Mouse (Mus musculus) hindbrain, postnatal 0 days (tissue): ENCODE measurements around the gene 0610010K14Rik. TPM values are rescaled to one million over a fixed set of nuclear protein-coding genes. Genes with fewer than 3 reads are reported as not detected.
A peak's percentile ranks its signal among the peaks of the same experiment; 100 is the strongest.

ENCODE experiments used
- ATAC-seq: fragments of 200-750 bp; cut with Nextera tagmentation; 2 replicates; pipeline ENCODE4 v1.8.0; 2017; ENCODE audit warnings: mild to moderate bottlenecking, moderate TSS enrichment, moderate library complexity
- DNase-seq: peaks from one replicate; pipeline ENCODE4 v3.0.0-alpha.2; 2015; ENCODE audit warnings: low spot score
- H3K27ac ChIP-seq: fragments of 300-500 bp; sonication (generic); 2 replicates; pipeline ENCODE4 v1.5.1; 2014; ENCODE audit warnings: mild to moderate bottlenecking
- H3K27me3 ChIP-seq: fragments of 300-500 bp; sonication (generic); 2 replicates; pipeline ENCODE4 v1.6.1; 2014; ENCODE audit warnings: low read length, mixed read lengths; ENCODE audit not compliant: insufficient read depth
- H3K36me3 ChIP-seq: fragments of 300-500 bp; sonication (generic); 2 replicates; pipeline ENCODE4 v1.6.1; 2014; ENCODE audit warnings: low read length, mixed read lengths; ENCODE audit not compliant: insufficient read depth
- H3K4me1 ChIP-seq: fragments of 300-500 bp; sonication (generic); 2 replicates; pipeline ENCODE4 v1.6.1; 2014; ENCODE audit warnings: antibody characterized with exemption, low read length, mixed read lengths; ENCODE audit not compliant: insufficient read depth
- H3K4me2 ChIP-seq: fragments of 300-500 bp; sonication (generic); 2 replicates; pipeline ENCODE4 v1.6.1; 2014; ENCODE audit warnings: low read depth, mild to moderate bottlenecking, low read length, moderate library complexity, mixed read lengths
- H3K4me3 ChIP-seq: fragments of 300-500 bp; sonication (generic); 2 replicates; pipeline ENCODE4 v1.5.1; 2014; ENCODE audit warnings: low read length
- H3K9ac ChIP-seq: fragments of 300-500 bp; sonication (generic); replicated peaks from 2 replicates; pipeline ENCODE4 v1.6.1; 2014; ENCODE audit warnings: mild to moderate bottlenecking, low read length, moderate library complexity, mixed read lengths
- H3K9me3 ChIP-seq: fragments of 300-500 bp; sonication (generic); 2 replicates; pipeline ENCODE4 v1.6.1; 2016; ENCODE audit warnings: low read length, mixed read lengths
- CTCF ChIP-seq: IDR thresholded peaks from 2 replicates; pipeline ENCODE4 v1.5.1; 2016; ENCODE audit warnings: antibody characterized with exemption, control low read depth, low read depth
- WGBS: fragments of 180-500 bp; shearing (Covaris S2); extraction: QIAGEN DNeasy Blood & Tissue Kit; methylation state at CpG from one replicate; pipeline ENCODE4 v1.1.7; 2014; 5-methylcytosine and 5-hydroxymethylcytosine counted together
- polyA plus RNA-seq: library from polyadenylated mRNA; unstranded; fragments of >200 nt; fragmentation: Nextera tagmentation; extraction: Ambion mirVana; gene quantifications from 2 replicates; pipeline ENCODE4 v1.2.1, GENCODE M21; 2015
- total RNA-seq: library from RNA; depleted of rRNA; stranded (reverse); fragments of >200 nt; gene quantifications from 2 replicates; pipeline ENCODE4 v1.2.3, GENCODE M21; 2014

Gene 0610010K14Rik
- total and polyA plus RNA-seq, 2 experiments from 2014 or later, result 61.6 to 172 TPM

DNA sequence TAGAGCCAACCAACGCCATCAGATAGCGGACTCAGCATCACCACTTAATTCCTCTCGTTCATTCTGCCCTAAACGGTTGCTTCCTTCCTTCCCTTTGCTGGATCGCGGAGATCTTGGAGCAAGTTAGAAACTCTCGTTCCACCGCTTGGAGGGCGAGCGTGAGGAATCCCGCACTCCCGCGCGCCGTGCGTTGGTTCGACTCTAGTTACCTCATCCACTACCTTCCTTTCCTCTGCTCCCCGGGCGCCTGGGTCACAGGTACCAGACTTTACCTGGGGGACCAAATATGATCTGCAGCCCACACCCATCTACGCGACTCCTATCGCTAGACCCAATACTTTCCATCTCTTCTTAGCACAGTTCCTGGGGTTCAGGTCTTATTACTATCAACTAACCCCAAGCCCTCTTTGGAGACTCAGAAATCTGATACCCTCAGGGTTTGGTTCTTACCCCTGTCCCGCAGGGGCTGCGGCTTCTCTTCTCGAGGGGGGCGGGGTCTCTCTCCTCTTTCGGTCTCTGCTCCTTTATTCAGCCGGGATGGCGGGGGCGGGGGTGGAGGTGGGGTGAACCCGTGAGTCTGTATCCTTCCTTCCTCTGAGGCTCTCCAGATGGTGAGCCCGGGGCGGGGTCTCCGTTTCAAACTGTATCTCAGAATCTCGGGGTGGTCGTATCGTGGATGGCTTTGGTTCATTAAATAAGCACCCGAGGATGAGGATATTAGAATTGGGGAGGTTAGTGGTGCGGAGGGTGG is 8.3 kb downstream of the 0610010K14Rik start, which contains the start of gene Bcl6b:
Gene Bcl6b (minus strand): TSS at position 539 of the 751 bp plus-strand sequence.
- ATAC-seq (no peak), DNase-seq (peak; percentile 2)
- Histone ChIP-seq H3K27ac (peak within 1 kb of the TSS; percentile 51; the same call in 1 of the 2 replicates), H3K4me3 (peak within 1 kb of the TSS; percentile 30), H3K9me3 (no peaks in the 10 kb centered on the region), H3K36me3 (0 out of 2 replicates have a peak, but pooled peaks cover under 1% of the 10 kb centered on the region), H3K4me1 (peaks cover 12% of the 10 kb centered on the region), H3K27me3 (0 out of 2 replicates have a peak, but pooled peaks cover 6% of the 10 kb centered on the region), H3K4me2 (peak within 1 kb of the TSS; percentile 55), H3K9ac (peak within 1 kb of the TSS; percentile 24; the same call in 1 of the 2 replicates)
- TF ChIP-seq CTCF, result no peak
- WGBS, result 1% methylated on average over 39 of the region's 39 CpGs

DNA sequence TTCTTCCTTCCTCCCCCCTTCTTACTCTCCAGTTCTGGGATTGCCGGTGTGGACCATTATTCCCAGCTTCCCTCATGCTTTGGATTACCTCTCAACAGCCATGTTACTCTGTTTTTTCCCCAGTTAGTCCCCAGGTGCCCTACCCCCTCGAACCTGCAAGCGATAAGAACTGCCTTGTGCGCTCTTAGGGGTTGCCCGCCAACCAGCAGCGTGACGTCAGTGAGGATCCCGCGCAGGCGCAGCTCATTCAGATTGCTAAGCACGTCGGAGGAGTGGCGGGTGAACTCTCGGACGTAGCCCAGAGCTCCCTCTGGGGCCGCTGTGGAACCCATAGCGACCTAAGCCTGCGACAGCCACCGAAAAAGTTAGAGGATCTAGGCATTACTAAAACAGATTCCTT is 8.9 kb downstream of the 0610010K14Rik start:
- H3K4me3 ChIP-seq, result peak overlapping the region; percentile 30
- H3K27me3 ChIP-seq, result 0 out of 2 replicates have a peak, but pooled peaks cover 6% of the 10 kb centered on the region
- H3K4me2 ChIP-seq, result peak overlapping the region; percentile 55
- WGBS, result under 1% methylated on average over 19 of the region's 19 CpGs
- peak overlapping the region; percentile 51; the same call in 1 of the 2 replicates for H3K27ac ChIP-seq
- peak; percentile 14 for TF ChIP-seq CTCF
- H3K4me1 ChIP-seq, result peaks cover 12% of the 10 kb centered on the region
- DNase-seq, result peak; percentile 87
- ATAC-seq, result peak; percentile 51; the same call in 1 of the 2 replicates
- no peaks in the 10 kb centered on the region for H3K9me3 ChIP-seq
- H3K9ac ChIP-seq, result peak overlapping the region; percentile 24; the same call in 1 of the 2 replicates
- H3K36me3 ChIP-seq, result no peaks in the 10 kb centered on the region

DNA sequence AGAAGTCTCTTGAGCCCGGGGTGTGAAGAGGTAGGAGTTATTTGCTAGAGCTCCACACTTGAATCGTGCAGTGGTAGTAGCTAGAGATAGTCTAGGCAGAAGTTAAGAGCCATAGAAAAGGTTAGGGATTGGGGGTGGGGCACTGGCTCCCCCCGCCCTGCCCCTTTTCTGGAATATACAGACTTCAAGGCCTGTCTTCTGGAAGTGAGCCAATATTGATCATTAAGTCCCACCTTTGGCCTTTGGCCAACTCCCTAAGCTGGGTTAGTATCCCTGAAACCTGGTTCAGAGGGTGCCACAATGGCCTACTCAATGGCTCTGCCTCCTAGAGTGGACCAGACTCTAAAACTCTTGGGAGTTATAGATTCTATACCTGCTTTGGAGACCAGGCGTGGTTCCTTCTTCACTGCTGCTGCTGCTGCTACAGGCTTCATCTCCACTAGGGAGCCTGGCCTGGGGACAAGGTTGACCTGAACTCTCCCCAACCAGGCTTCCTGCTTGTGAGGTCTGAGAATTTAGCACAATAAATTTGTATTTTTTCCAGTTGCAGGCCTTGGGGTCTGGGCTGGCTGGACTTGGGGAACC is 10.0 kb downstream of the 0610010K14Rik start:
- Histone ChIP-seq H3K9ac (no peak overlapping the region), H3K4me2 (no peak overlapping the region), H3K27ac (no peak overlapping the region), H3K4me1 (peaks cover 12% of the 10 kb centered on the region), H3K4me3 (no peak overlapping the region), H3K27me3 (0 out of 2 replicates have a peak, but pooled peaks cover 6% of the 10 kb centered on the region), H3K36me3 (no peaks in the 10 kb centered on the region), H3K9me3 (no peaks in the 10 kb centered on the region)
- no peak for DNase-seq
- no peak for TF ChIP-seq CTCF
- 87% methylated on average over 4 of the region's 4 CpGs for WGBS
- no peak for ATAC-seq

DNA sequence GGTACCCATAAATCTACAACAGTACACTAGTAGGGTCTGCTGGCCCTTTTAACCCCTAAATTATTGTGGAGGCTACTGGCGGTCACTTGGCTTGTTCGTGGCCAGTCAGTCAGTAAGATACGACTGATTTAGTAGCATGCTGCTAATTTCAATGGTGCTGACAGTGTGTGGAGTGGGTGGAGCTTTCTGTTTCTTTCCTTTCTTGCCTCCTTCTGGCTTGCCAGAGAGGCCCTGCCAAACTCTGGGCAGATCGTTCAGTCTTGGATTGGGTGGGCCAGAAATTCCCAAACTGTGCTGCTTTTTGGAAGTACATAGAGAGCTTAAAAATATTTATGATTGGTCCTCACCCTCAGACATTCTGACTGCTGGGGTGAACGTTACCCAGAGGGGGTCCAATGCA is 10.6 kb downstream of the 0610010K14Rik start:
- H3K27ac ChIP-seq, result no peak overlapping the region
- 0 out of 2 replicates have a peak overlapping the region, but pooled peaks have one; percentile 39 for H3K9ac ChIP-seq
- no peak for TF ChIP-seq CTCF
- 32% methylated on average over 5 of the region's 5 CpGs for WGBS
- H3K4me2 ChIP-seq, result peak overlapping the region; percentile 57
- peaks cover 16% of the 10 kb centered on the region for H3K4me1 ChIP-seq
- H3K9me3 ChIP-seq, result no peaks in the 10 kb centered on the region
- no peaks in the 10 kb centered on the region for H3K36me3 ChIP-seq
- peak; percentile 40 for DNase-seq
- ATAC-seq, result no peak
- 0 out of 2 replicates have a peak, but pooled peaks cover 6% of the 10 kb centered on the region for H3K27me3 ChIP-seq
- H3K4me3 ChIP-seq, result peak overlapping the region; percentile 29

DNA sequence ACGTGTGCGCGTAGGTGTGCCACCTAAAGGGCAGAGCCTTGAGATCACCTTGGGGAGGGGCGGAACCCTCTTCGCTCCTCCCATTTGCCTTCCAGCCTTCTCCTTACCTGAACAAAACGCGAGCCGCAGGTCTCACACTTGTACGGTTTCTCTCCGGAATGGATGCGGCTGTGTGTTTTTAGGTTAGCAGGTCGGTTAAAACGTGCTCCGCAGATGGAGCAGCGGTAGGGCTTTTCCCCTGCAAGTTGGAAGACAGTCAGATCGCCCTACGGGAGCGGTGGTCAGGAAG is 11.2 kb downstream of the 0610010K14Rik start:
- H3K27ac ChIP-seq, result no peak overlapping the region
- no peak for ATAC-seq
- H3K9me3 ChIP-seq, result no peaks in the 10 kb centered on the region
- peaks cover 20% of the 10 kb centered on the region for H3K4me1 ChIP-seq
- 0 out of 2 replicates have a peak, but pooled peaks cover 6% of the 10 kb centered on the region for H3K27me3 ChIP-seq
- DNase-seq, result peak; percentile 43
- TF ChIP-seq CTCF, result no peak
- peak overlapping the region; percentile 57 for H3K4me2 ChIP-seq
- peak overlapping the region; percentile 29 for H3K4me3 ChIP-seq
- WGBS, result 9% methylated on average over 18 of the region's 18 CpGs
- H3K9ac ChIP-seq, result peak overlapping the region; percentile 39
- no peaks in the 10 kb centered on the region for H3K36me3 ChIP-seq

DNA sequence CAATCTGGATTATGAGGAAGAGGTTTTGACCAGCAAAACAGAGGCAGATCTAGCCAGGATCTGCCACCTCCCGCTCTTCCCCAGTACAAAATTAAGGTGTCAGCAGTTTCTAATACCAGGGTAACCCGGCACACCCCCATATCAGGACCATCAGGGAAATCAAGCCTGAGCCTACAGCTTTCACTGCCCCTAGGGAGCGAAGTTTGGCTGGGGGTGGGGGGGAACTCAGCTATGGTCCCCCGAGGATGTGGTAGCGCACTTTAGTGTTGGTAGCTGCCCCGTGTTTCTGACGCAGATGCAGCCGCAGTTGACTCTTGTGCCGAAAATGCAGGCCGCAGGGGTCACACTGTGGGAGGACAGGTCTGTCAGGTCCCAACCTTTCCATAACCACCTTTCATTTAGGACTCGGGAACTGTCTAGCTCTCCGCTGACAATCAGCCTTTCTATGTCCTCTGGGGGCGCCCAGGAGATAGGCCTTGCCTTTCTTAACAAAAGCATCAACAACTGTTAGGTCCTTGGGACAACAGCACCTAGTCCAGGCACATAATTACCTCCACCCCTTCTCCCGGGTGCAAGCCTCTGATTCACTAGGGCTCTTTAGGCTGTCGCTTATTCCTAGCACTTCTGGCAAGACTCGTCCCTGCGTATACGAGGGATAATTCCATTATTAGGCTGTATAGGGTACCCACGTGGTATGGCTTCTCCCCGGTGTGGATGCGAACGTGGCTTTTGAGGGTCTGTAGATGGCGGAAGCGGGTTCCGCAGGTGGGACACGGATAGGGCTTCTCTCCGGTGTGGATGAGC is 11.7 kb downstream of the 0610010K14Rik start:
- Histone ChIP-seq H3K27ac (no peak overlapping the region), H3K9ac (peak overlapping the region; percentile 39), H3K36me3 (no peaks in the 10 kb centered on the region), H3K4me2 (peak overlapping the region; percentile 57), H3K27me3 (0 out of 2 replicates have a peak, but pooled peaks cover 6% of the 10 kb centered on the region), H3K9me3 (no peaks in the 10 kb centered on the region), H3K4me3 (peak overlapping the region; percentile 29), H3K4me1 (peaks cover 20% of the 10 kb centered on the region)
- DNase-seq, result peak; percentile 32
- TF ChIP-seq CTCF, result peak; percentile 22; the same call in 1 of the 2 replicates
- 27% methylated on average over 27 of the region's 27 CpGs for WGBS
- peak; percentile 27; the same call in 1 of the 2 replicates for ATAC-seq
